Mouse (Mus musculus): ENCODE data around the gene Ulk1.

DNA sequence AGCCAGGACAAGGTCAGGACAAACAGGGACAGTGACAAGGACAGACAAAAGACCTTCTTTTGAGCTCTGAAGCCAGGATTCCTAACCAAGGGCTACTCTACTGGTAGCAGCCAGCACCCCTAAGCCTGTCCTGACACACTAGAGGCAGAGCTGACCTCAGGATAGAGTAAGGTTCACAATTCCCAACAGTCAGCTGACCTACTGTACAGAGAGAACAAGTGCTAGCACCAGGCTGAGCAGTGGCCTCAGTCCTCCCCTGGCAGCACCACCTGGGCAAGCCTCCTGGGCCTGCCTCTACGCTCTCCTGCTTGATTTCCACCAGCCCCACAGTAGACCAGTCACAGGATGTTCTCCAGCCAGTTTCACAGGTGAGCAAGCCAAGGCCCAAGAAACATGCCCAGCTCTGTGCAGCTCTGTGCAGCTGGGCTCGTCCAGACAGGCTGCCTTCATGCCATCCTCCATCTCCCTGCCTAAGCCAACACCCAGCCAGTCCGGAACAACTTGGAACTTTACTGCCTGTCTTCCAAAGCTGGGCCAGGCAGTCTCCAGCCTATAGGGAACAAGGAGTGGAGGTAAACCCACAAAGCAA is 8.8 kb downstream of the Ulk1 start:
- TF ChIP-seq GATA1 (IDR thresholded peaks at IDR 0.05; ENCODE audit: low read length) = no peak
- TF ChIP-seq TAL1 (IDR thresholded peaks at IDR 0.05; ENCODE audit: low read length) = no peak
